ENCODE assay signal across 13 mouse cellular contexts in genomic region chr1:168328236-168328605, GRCm38 (mm10).
DNase-seq lines count a peak whose midpoint lies in the region; ATAC-seq and TF ChIP-seq lines count a peak whose summit lies in the region.
"Had no signal": no experiment of that assay in that cellular context is flagged by ENCODE, and none has a peak within 500 bp of the region (broad histone marks: within the 10 kb centered on the region; RNA-seq: fewer than 3 reads in every experiment).

No protein-coding gene starts in this region.

- peak overlapping the region; percentile 83 for H3K27ac ChIP-seq in midbrain, embryonic 13.5 days
- H3K27ac ChIP-seq in midbrain, embryonic 11.5 days (ENCODE audit: low read depth, low read length), result no peak overlapping the region
- no peak overlapping the region; the same call in 1 of the 2 replicates for H3K27ac ChIP-seq in forebrain, embryonic 11.5 days (ENCODE audit: low read depth, low read length)
- H3K27ac ChIP-seq in forebrain, postnatal 0 days (ENCODE audit: low read depth, low read length), result 0 out of 2 replicates have a peak overlapping the region, but pooled peaks have one; percentile 50
- peak overlapping the region; percentile 11 for H3K27ac ChIP-seq in neural tube, embryonic 13.5 days (replicated peaks)

- H3K9me3 ChIP-seq in midbrain, embryonic 13.5 days, result no peaks in the 10 kb centered on the region
- H3K9me3 ChIP-seq in midbrain, embryonic 11.5 days (ENCODE audit: control insufficient read depth, low read length), result no peaks in the 10 kb centered on the region
- H3K9me3 ChIP-seq in forebrain, embryonic 11.5 days (ENCODE audit: control insufficient read depth, low read length), result no peaks in the 10 kb centered on the region
- no peaks in the 10 kb centered on the region for H3K9me3 ChIP-seq in forebrain, postnatal 0 days (ENCODE audit: low read length)
- H3K9me3 ChIP-seq in neural tube, embryonic 13.5 days, result no peaks in the 10 kb centered on the region
- H3K9me3 ChIP-seq: heart, embryonic 12.5 days had no signal

- no peak overlapping the region for H3K4me3 ChIP-seq in midbrain, embryonic 13.5 days (replicated peaks)
- no peak overlapping the region for H3K4me3 ChIP-seq in midbrain, embryonic 11.5 days (ENCODE audit: low read depth, low read length)
- no peak overlapping the region for H3K4me3 ChIP-seq in forebrain, embryonic 11.5 days (ENCODE audit: low read depth, low read length)
- H3K4me3 ChIP-seq in forebrain, postnatal 0 days (ENCODE audit: low read depth, low read length), result no peak overlapping the region
- H3K4me3 ChIP-seq in neural tube, embryonic 13.5 days, result no peak overlapping the region
- H3K4me3 ChIP-seq: heart, embryonic 12.5 days had no signal

- DNase-seq in midbrain, embryonic 11.5 days (ENCODE audit: low spot score, missing footprints), result no peak
- no peak for DNase-seq in forebrain, embryonic 11.5 days (ENCODE audit: low spot score)
- no peak for DNase-seq in forebrain, postnatal 0 days
- DNase-seq in retina, postnatal 1 day, result no peak
- no peak for DNase-seq in adrenal gland, adult 8-10 months
- DNase-seq: adrenal gland, postnatal 25 days; gastrocnemius, postnatal 25 days; kidney, adult 8-10 months; right cerebral cortex, postnatal 25 days; thymus, postnatal 25 days had no signal

- H3K9ac ChIP-seq in midbrain, embryonic 13.5 days (replicated peaks), result no peak overlapping the region
- no peak overlapping the region for H3K9ac ChIP-seq in midbrain, embryonic 11.5 days (ENCODE audit: low read length)
- no peak overlapping the region for H3K9ac ChIP-seq in forebrain, embryonic 11.5 days (ENCODE audit: low read length)
- H3K9ac ChIP-seq in forebrain, postnatal 0 days, result no peak overlapping the region
- H3K9ac ChIP-seq in neural tube, embryonic 13.5 days, result no peak overlapping the region
- H3K9ac ChIP-seq: heart, embryonic 12.5 days had no signal

- no peak for TF ChIP-seq CTCF in forebrain, postnatal 0 days (IDR thresholded peaks at IDR 0.05; ENCODE audit: low read depth)

- WGBS in midbrain, embryonic 13.5 days, result 45% methylated on average over 3 of the region's 3 CpGs
- 73% methylated on average over 3 of the region's 3 CpGs for WGBS in midbrain, embryonic 11.5 days
- 62% methylated on average over 3 of the region's 3 CpGs for WGBS in forebrain, embryonic 11.5 days
- 28% methylated on average over 3 of the region's 3 CpGs for WGBS in forebrain, postnatal 0 days
- WGBS in neural tube, embryonic 13.5 days, result 44% methylated on average over 3 of the region's 3 CpGs

- no peak for ATAC-seq in midbrain, embryonic 13.5 days
- no peak for ATAC-seq in midbrain, embryonic 11.5 days (ENCODE audit: low FRiP score)
- ATAC-seq in forebrain, embryonic 11.5 days (replicated peaks; ENCODE audit: low FRiP score), result peak; percentile 20; the same call in 1 of the 2 replicates
- 0 out of 2 replicates have a peak, but pooled peaks have one; percentile 3 for ATAC-seq in forebrain, postnatal 0 days
- peak; percentile 45; the same call in 1 of the 2 replicates for ATAC-seq in neural tube, embryonic 13.5 days (ENCODE audit: low read depth)

- no peaks in the 10 kb centered on the region for H3K27me3 ChIP-seq in midbrain, embryonic 13.5 days
- no peaks in the 10 kb centered on the region for H3K27me3 ChIP-seq in midbrain, embryonic 11.5 days (ENCODE audit: control insufficient read depth, insufficient read depth, low read length)
- no peaks in the 10 kb centered on the region for H3K27me3 ChIP-seq in forebrain, embryonic 11.5 days (ENCODE audit: control insufficient read depth, insufficient read depth, low read length)
- H3K27me3 ChIP-seq in forebrain, postnatal 0 days (ENCODE audit: insufficient read depth, low read length), result no peaks in the 10 kb centered on the region
- H3K27me3 ChIP-seq in neural tube, embryonic 13.5 days, result no peaks in the 10 kb centered on the region
- H3K27me3 ChIP-seq: heart, embryonic 12.5 days had no signal

- no peak overlapping the region for H3K4me2 ChIP-seq in midbrain, embryonic 13.5 days (replicated peaks)
- no peak overlapping the region for H3K4me2 ChIP-seq in midbrain, embryonic 11.5 days
- no peak overlapping the region for H3K4me2 ChIP-seq in forebrain, embryonic 11.5 days (ENCODE audit: low read depth, low read length, severe bottlenecking)
- H3K4me2 ChIP-seq in forebrain, postnatal 0 days (ENCODE audit: low read depth), result no peak overlapping the region
- H3K4me2 ChIP-seq in neural tube, embryonic 13.5 days, result 0 out of 2 replicates have a peak overlapping the region, but pooled peaks have one; percentile 2
- H3K4me2 ChIP-seq: heart, embryonic 12.5 days had no signal

- H3K36me3 ChIP-seq in midbrain, embryonic 13.5 days, result 0 out of 2 replicates have a peak, but pooled peaks cover 3% of the 10 kb centered on the region
- H3K36me3 ChIP-seq in midbrain, embryonic 11.5 days (ENCODE audit: control insufficient read depth, insufficient read depth, low read length), result no peaks in the 10 kb centered on the region
- H3K36me3 ChIP-seq in forebrain, embryonic 11.5 days (ENCODE audit: control insufficient read depth, insufficient read depth, low read length), result no peaks in the 10 kb centered on the region
- no peaks in the 10 kb centered on the region for H3K36me3 ChIP-seq in forebrain, postnatal 0 days (ENCODE audit: insufficient read depth)
- H3K36me3 ChIP-seq in neural tube, embryonic 13.5 days, result no peaks in the 10 kb centered on the region

- H3K4me1 ChIP-seq in midbrain, embryonic 13.5 days (replicated peaks), result peaks cover 92% of the 10 kb centered on the region
- H3K4me1 ChIP-seq in midbrain, embryonic 11.5 days (ENCODE audit: control insufficient read depth, insufficient read depth, low read length), result peaks cover 41% of the 10 kb centered on the region
- H3K4me1 ChIP-seq in forebrain, embryonic 11.5 days (replicated peaks; ENCODE audit: control insufficient read depth, insufficient read depth, low read length), result peaks cover 37% of the 10 kb centered on the region
- peaks cover 40% of the 10 kb centered on the region for H3K4me1 ChIP-seq in forebrain, postnatal 0 days (ENCODE audit: insufficient read depth)
- peaks cover 74% of the 10 kb centered on the region for H3K4me1 ChIP-seq in neural tube, embryonic 13.5 days (replicated peaks)

Comparison
In these comparisons a context has a peak if more than half of its experiments do, and no peak if none do; other contexts are left out.
1. H3K27ac ChIP-seq: peak in midbrain, embryonic 13.5 days (single experiment), forebrain, postnatal 0 days (single experiment) and neural tube, embryonic 13.5 days (single experiment); none in midbrain, embryonic 11.5 days (single experiment) and forebrain, embryonic 11.5 days (single experiment).
2. ATAC-seq: peak in forebrain, embryonic 11.5 days (single experiment), forebrain, postnatal 0 days (single experiment) and neural tube, embryonic 13.5 days (single experiment); none in midbrain, embryonic 13.5 days (single experiment) and midbrain, embryonic 11.5 days (single experiment).